Mouse (Mus musculus) brain, embryonic 14.5 days (tissue): ENCODE data around the gene Phkb.

ENCODE experiments used
- CTCF ChIP-seq: fragments of 200-500 bp; IDR thresholded peaks from 2 replicates; pipeline ENCODE4 v1.5.1; 2012; ENCODE audit warnings: inconsistent platforms, mild to moderate bottlenecking, moderate library complexity, borderline replicate concordance; ENCODE audit not compliant: insufficient read depth, insufficient read length; ENCODE audit errors: extremely low read depth
- POLR2A ChIP-seq: fragments of 200-500 bp; IDR thresholded peaks from 2 replicates; pipeline ENCODE4 v1.6.1; 2012; ENCODE audit warnings: mild to moderate bottlenecking, inconsistent platforms, borderline replicate concordance; ENCODE audit not compliant: poor library complexity, insufficient read depth, insufficient read length, severe bottlenecking; ENCODE audit errors: extremely low read depth

DNA sequence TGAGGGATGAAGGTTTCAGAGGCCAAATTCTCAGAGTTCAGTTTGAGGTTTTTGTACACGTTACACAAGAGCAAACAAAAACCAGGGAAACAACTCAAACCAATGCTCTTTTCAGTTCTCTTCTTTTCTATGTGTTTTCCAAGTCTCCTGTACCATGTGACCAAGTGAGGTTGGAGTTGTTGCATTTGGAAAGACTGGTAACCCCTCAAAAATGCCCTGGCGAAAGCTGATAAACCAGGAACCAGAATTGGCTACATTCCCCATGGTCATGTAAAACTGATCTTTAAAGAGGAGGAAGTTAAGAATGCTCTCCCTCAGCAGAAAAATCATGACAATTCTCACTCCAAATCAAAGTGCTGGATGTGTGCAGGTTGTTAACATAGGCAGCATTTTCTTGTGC, 117.6 kb downstream of the Phkb start:
- TF ChIP-seq CTCF (no peak), POLR2A (no peak)
